Mouse (Mus musculus) MEL-GATA-1-ER (cell line): ENCODE data around the gene Siglec1.
"Not testable (repeated sequence)": the region's sequence is repeated elsewhere in the genome, so short reads cannot be mapped to it uniquely, and the experiment has no call there.

Source experiments
- DNase-seq: peaks from one replicate; pipeline ENCODE4 v3.0.0-alpha.2; 2012; ENCODE audit warnings: low read depth; ENCODE audit errors: extremely low read depth

The Siglec1 gene

GRCm38 (mm10) chr2:131053851-131054645 is 32.5 kb downstream of the Siglec1 start:
- DNase-seq, result no peak

GRCm38 (mm10) chr2:131052862-131053418 is 33.6 kb downstream of the Siglec1 start:
- no peak for DNase-seq

- DNase-seq, result no peak
Observed at GRCm38 (mm10) chr2:131052043-131052442, 34.5 kb downstream of the Siglec1 start.

GRCm38 (mm10) chr2:131046025-131046424 is 40.5 kb downstream of the Siglec1 start:
- DNase-seq, result no peak

GRCm38 (mm10) chr2:131044989-131045720 is 41.4 kb downstream of the Siglec1 start:
- peak; percentile 41 for DNase-seq

- DNase-seq, result no peak
Observed at GRCm38 (mm10) chr2:131044354-131044852, 42.2 kb downstream of the Siglec1 start.

GRCm38 (mm10) chr2:131042988-131043387 is 43.6 kb downstream of the Siglec1 start, which contains the start of gene Gfra4:
Gene Gfra4 (minus strand): TSS chr2:131043088.
- DNase-seq, result no peak

GRCm38 (mm10) chr2:131040854-131041825 is 45.4 kb downstream of the Siglec1 start:
- no peak for DNase-seq

GRCm38 (mm10) chr2:131038675-131039074 is 47.9 kb downstream of the Siglec1 start:
- DNase-seq, result no peak

GRCm38 (mm10) chr2:131038197-131038596 is 48.4 kb downstream of the Siglec1 start:
- no peak for DNase-seq

GRCm38 (mm10) chr2:131037226-131037990 is 49.2 kb downstream of the Siglec1 start:
- DNase-seq, result no peak

- DNase-seq, result no peak
Observed at GRCm38 (mm10) chr2:131036757-131037156, 49.8 kb downstream of the Siglec1 start.

GRCm38 (mm10) chr2:131036343-131036742 is 50.2 kb downstream of the Siglec1 start:
- no peak for DNase-seq

- DNase-seq, result not testable (repeated sequence)
Observed at GRCm38 (mm10) chr2:131031406-131031805, 55.2 kb downstream of the Siglec1 start.

GRCm38 (mm10) chr2:131030998-131031397 is 55.6 kb downstream of the Siglec1 start:
- DNase-seq, result no peak

GRCm38 (mm10) chr2:131030561-131030960 is 56.0 kb downstream of the Siglec1 start:
- DNase-seq, result no peak

- DNase-seq, result no peak
Observed at GRCm38 (mm10) chr2:131029065-131029935, 57.3 kb downstream of the Siglec1 start.

- DNase-seq, result no peak
Observed at GRCm38 (mm10) chr2:131026941-131027340, 59.6 kb downstream of the Siglec1 start.

- no peak for DNase-seq
Observed at GRCm38 (mm10) chr2:131025230-131025629, 61.3 kb downstream of the Siglec1 start.
